Mouse (Mus musculus) ES-E14 (cell line): ENCODE measurements around the gene Lpp.

Source experiments
- CHD2 ChIP-seq: IDR thresholded peaks from 2 replicates; pipeline ENCODE4 v1.6.1; 2014; ENCODE audit warnings: mild to moderate bottlenecking, low read depth, low read length, inconsistent platforms
- ZC3H11A ChIP-seq: IDR thresholded peaks from 2 replicates; pipeline ENCODE4 v1.6.1; 2012; ENCODE audit warnings: low read depth, mild to moderate bottlenecking, inconsistent platforms, low read length, borderline replicate concordance

- TF ChIP-seq CHD2 (no peak), ZC3H11A (no peak)
Measured at GRCm38 (mm10) chr16:24441338-24441737, 48.0 kb downstream of the Lpp start.
